16 mouse cellular contexts compared by ENCODE assay signal in the genomic region with DNA sequence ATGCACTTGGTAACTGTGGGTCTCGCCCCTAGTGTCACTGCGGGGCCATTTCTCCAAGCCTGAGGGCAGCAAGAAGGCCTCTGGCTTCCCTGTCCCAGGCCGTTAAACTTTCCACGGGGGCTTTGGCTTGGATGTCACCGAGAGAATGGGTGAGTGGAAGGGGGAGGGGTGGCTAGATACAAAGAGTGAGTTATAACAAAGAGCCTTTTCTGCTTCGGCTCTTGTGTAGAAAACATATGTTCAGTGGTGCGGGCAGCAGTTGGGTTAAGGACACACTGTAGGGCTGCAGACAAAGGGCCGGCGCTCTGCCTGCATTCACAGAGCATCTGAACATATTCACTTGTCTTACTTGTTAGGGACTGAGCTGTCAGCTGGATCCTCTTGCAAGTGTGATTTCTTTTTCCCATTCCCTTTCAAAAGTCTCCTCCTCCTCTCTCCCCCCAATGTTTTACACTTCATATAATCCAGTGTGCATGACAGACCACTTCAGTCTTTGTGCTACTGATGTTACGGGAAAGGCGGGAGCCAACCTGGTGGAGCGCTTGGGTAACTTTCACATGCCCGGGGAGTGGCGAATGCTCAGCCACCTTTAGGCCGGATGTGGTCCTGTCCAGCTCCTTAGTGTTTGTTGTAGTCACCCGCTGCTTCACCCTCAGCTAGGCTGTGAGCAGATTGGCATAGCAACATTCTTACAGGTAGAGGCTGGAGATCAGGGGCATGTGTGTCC.
DNase-seq lines count a peak whose midpoint lies in the region; ATAC-seq lines count a peak whose summit lies in the region.
"Had no signal": no experiment of that assay in that cellular context is flagged by ENCODE, and none has a peak within 500 bp of the region (broad histone marks: within the 10 kb centered on the region; RNA-seq: fewer than 3 reads in every experiment).

No protein-coding gene starts in this region.

- H3K9me3 ChIP-seq in lung, embryonic 16.5 days (ENCODE audit: control insufficient read depth, low read length): no peaks in the 10 kb centered on the region
- H3K9me3 ChIP-seq in forebrain, embryonic 10.5 days: no peaks in the 10 kb centered on the region
- H3K9me3 ChIP-seq in hindbrain, embryonic 14.5 days (ENCODE audit: control insufficient read depth, low read length): no peaks in the 10 kb centered on the region
- H3K9me3 ChIP-seq in neural tube, embryonic 13.5 days: no peaks in the 10 kb centered on the region
- H3K9me3 ChIP-seq: embryonic facial prominence, embryonic 13.5 days; liver, embryonic 15.5 days had no signal

- no peak for DNase-seq in lung, postnatal 10 days
- DNase-seq in forebrain, embryonic 10.5 days (ENCODE audit: extremely low spot score, low spot score): no peak
- DNase-seq in hindbrain, embryonic 14.5 days (ENCODE audit: low spot score): no peak
- DNase-seq in yolk sac, embryonic 10.5 days (ENCODE audit: low spot score): no peak
- DNase-seq in T-cell, adult 2 months (ENCODE audit: low spot score): no peak
- no peak for DNase-seq in ovary, postnatal 14 days (ENCODE audit: low spot score)
- DNase-seq: cerebellum, adult 9-10 months; heart, postnatal 36 days; kidney, adult 11 months; left cerebral cortex, postnatal 4 days; right cerebral cortex, postnatal 4 days; thymus, postnatal 36 days had no signal

- H3K4me2 ChIP-seq in lung, embryonic 16.5 days (ENCODE audit: low read depth, low read length): no peak overlapping the region
- no peak overlapping the region for H3K4me2 ChIP-seq in hindbrain, embryonic 14.5 days (replicated peaks)
- H3K4me2 ChIP-seq in neural tube, embryonic 13.5 days: no peak overlapping the region
- H3K4me2 ChIP-seq: embryonic facial prominence, embryonic 13.5 days; liver, embryonic 15.5 days had no signal

- H3K27me3 ChIP-seq in lung, embryonic 16.5 days (ENCODE audit: control insufficient read depth, insufficient read depth, low read depth, low read length): no peaks in the 10 kb centered on the region
- peaks cover 100% of the 10 kb centered on the region for H3K27me3 ChIP-seq in forebrain, embryonic 10.5 days (ENCODE audit: poor library complexity, severe bottlenecking)
- peaks cover 12% of the 10 kb centered on the region for H3K27me3 ChIP-seq in hindbrain, embryonic 14.5 days (ENCODE audit: control insufficient read depth, insufficient read depth, low read length)
- H3K27me3 ChIP-seq in neural tube, embryonic 13.5 days: peaks cover 62% of the 10 kb centered on the region
- H3K27me3 ChIP-seq: embryonic facial prominence, embryonic 13.5 days; liver, embryonic 15.5 days had no signal

- H3K27ac ChIP-seq in lung, embryonic 16.5 days (ENCODE audit: low read length): no peak overlapping the region
- H3K27ac ChIP-seq in forebrain, embryonic 10.5 days: peak overlapping the region; percentile 71
- no peak overlapping the region for H3K27ac ChIP-seq in hindbrain, embryonic 14.5 days
- no peak overlapping the region; the same call in 1 of the 2 replicates for H3K27ac ChIP-seq in neural tube, embryonic 13.5 days (replicated peaks)
- H3K27ac ChIP-seq: embryonic facial prominence, embryonic 13.5 days; liver, embryonic 15.5 days had no signal

- peak; percentile 56; the same call in 1 of the 2 replicates for ATAC-seq in lung, embryonic 16.5 days (ENCODE audit: low read depth)
- peak; percentile 40; the same call in 1 of the 2 replicates for ATAC-seq in hindbrain, embryonic 14.5 days (ENCODE audit: low FRiP score)
- peak; percentile 60 for ATAC-seq in neural tube, embryonic 13.5 days (ENCODE audit: low read depth)

- peaks cover 22% of the 10 kb centered on the region for H3K4me1 ChIP-seq in lung, embryonic 16.5 days (replicated peaks; ENCODE audit: control insufficient read depth, insufficient read depth, low read length)
- peaks cover 68% of the 10 kb centered on the region for H3K4me1 ChIP-seq in forebrain, embryonic 10.5 days
- peaks cover 28% of the 10 kb centered on the region for H3K4me1 ChIP-seq in hindbrain, embryonic 14.5 days (replicated peaks; ENCODE audit: control insufficient read depth, insufficient read depth, low read length)
- peaks cover 58% of the 10 kb centered on the region for H3K4me1 ChIP-seq in neural tube, embryonic 13.5 days (replicated peaks)

- H3K36me3 ChIP-seq in lung, embryonic 16.5 days (ENCODE audit: control insufficient read depth, insufficient read depth, low read length): no peaks in the 10 kb centered on the region
- H3K36me3 ChIP-seq in forebrain, embryonic 10.5 days (replicated peaks): no peaks in the 10 kb centered on the region
- no peaks in the 10 kb centered on the region for H3K36me3 ChIP-seq in hindbrain, embryonic 14.5 days (replicated peaks; ENCODE audit: control insufficient read depth, insufficient read depth)
- no peaks in the 10 kb centered on the region for H3K36me3 ChIP-seq in neural tube, embryonic 13.5 days
- H3K36me3 ChIP-seq: embryonic facial prominence, embryonic 13.5 days; liver, embryonic 15.5 days had no signal

- 52% methylated on average over 16 of the region's 16 CpGs for WGBS in lung, embryonic 16.5 days
- WGBS in forebrain, embryonic 10.5 days: 30% methylated on average over 16 of the region's 16 CpGs
- 20% methylated on average over 16 of the region's 16 CpGs for WGBS in hindbrain, embryonic 14.5 days
- 19% methylated on average over 16 of the region's 16 CpGs for WGBS in neural tube, embryonic 13.5 days

- H3K9ac ChIP-seq in lung, embryonic 16.5 days (ENCODE audit: low read length): no peak overlapping the region
- H3K9ac ChIP-seq in hindbrain, embryonic 14.5 days: no peak overlapping the region
- no peak overlapping the region; the same call in 1 of the 2 replicates for H3K9ac ChIP-seq in neural tube, embryonic 13.5 days
- H3K9ac ChIP-seq: embryonic facial prominence, embryonic 13.5 days; liver, embryonic 15.5 days had no signal

- H3K4me3 ChIP-seq in lung, embryonic 16.5 days (ENCODE audit: low read length): no peak overlapping the region
- H3K4me3 ChIP-seq in forebrain, embryonic 10.5 days: no peak overlapping the region
- no peak overlapping the region for H3K4me3 ChIP-seq in hindbrain, embryonic 14.5 days (replicated peaks; ENCODE audit: low read length)
- no peak overlapping the region for H3K4me3 ChIP-seq in neural tube, embryonic 13.5 days
- H3K4me3 ChIP-seq: embryonic facial prominence, embryonic 13.5 days; liver, embryonic 15.5 days had no signal
